Mouse (Mus musculus): ENCODE results near the gene Npc1l1. TPM values are rescaled to one million over a fixed set of nuclear protein-coding genes. Genes with fewer than 3 reads are reported as not detected.

Gene Npc1l1
- polyA plus RNA-seq, 1 experiment from 2014 or later = not detected

DNA sequence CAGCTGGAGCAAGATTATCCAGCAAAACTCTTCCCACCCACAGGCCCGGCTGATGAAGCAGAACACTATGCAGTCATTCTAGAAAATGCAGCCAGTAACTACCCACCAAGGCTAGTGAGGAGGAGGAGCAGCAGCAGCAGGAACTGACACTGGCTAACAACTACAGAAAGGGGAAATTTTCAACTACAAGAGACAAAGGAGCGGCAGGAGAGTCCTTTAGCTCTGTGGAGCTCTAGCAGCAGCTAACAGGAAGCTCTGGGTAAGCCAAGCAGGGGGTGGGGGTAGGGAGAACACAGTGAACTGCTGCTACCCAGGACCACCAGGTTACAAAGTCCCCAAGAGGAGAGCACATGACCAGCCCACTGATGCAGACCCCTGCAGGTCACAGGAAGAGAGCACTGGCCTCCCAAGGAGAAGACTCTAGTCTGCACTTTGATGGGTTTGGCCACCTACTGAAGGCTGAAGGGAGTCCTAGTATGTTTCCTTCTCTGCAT lies 51.2 kb downstream of the Npc1l1 start:
- Histone ChIP-seq H3K4me3 (ENCODE audit: low read depth, low read length) (no peak overlapping the region), H3K9me3 (ENCODE audit: control insufficient read depth, low read length) (no peaks in the 10 kb centered on the region), H3K27ac (ENCODE audit: low read depth, low read length) (0 out of 2 replicates have a peak overlapping the region, but pooled peaks have one; percentile 21), H3K27me3 (ENCODE audit: control insufficient read depth, insufficient read depth, low read length) (no peaks in the 10 kb centered on the region), H3K4me2 (replicated peaks; ENCODE audit: low read depth, low read length) (no peak overlapping the region), H3K4me1 (replicated peaks; ENCODE audit: control insufficient read depth, insufficient read depth, low read length) (peaks cover 7% of the 10 kb centered on the region; the same call in 1 of the 2 replicates), H3K36me3 (ENCODE audit: control insufficient read depth, insufficient read depth, low read length) (no peaks in the 10 kb centered on the region), H3K9ac (ENCODE audit: low read depth, low read length) (no peak overlapping the region)
- ATAC-seq (ENCODE audit: low FRiP score) (no peak), DNase-seq (ENCODE audit: low spot score) (peak; percentile 16)
- 10% methylated on average over 2 of the region's 2 CpGs for WGBS

DNA sequence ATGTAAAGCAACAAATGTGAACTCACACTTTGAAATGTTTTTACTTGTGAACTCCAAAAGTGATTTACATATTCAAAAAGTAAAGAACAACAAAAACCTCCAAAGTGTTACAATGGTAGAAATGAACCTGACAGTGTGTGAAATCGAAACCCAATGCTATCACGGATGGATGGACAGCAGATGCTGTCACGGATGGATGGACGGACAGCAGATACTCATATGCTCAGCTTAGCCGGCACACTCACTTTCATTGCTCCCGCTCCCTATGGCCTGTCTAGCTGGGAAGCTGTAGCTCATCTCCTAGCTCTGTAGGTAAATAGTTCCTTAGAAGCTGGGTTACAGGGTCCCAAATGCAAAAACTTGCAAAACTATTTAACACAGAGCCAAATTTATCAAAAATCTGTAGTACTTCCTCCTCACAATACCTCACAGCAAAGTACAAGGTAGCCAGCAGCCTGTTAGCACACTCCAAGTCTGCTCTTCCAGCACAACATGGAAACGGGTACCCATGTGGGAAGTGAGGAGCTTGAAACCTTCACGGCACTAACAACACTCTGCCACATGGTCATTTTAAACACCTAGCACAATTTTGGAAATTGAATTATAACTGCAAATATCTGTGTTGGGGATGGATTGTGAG lies 52.0 kb downstream of the Npc1l1 start:
- H3K9me3 ChIP-seq (ENCODE audit: control insufficient read depth, low read length) = no peaks in the 10 kb centered on the region
- WGBS = 43% methylated on average over 8 of the region's 8 CpGs
- H3K4me1 ChIP-seq (replicated peaks; ENCODE audit: control insufficient read depth, insufficient read depth, low read length) = peaks cover 7% of the 10 kb centered on the region; the same call in 1 of the 2 replicates
- ATAC-seq (ENCODE audit: low FRiP score) (no peak), DNase-seq (ENCODE audit: low spot score) (peak; percentile 12)
- no peaks in the 10 kb centered on the region for H3K36me3 ChIP-seq (ENCODE audit: control insufficient read depth, insufficient read depth, low read length)
- H3K9ac ChIP-seq (ENCODE audit: low read depth, low read length) = no peak overlapping the region
- H3K4me3 ChIP-seq (ENCODE audit: low read depth, low read length) = no peak overlapping the region
- H3K27me3 ChIP-seq (ENCODE audit: control insufficient read depth, insufficient read depth, low read length) = no peaks in the 10 kb centered on the region
- H3K27ac ChIP-seq (ENCODE audit: low read depth, low read length) = no peak overlapping the region
- H3K4me2 ChIP-seq (replicated peaks; ENCODE audit: low read depth, low read length) = no peak overlapping the region

DNA sequence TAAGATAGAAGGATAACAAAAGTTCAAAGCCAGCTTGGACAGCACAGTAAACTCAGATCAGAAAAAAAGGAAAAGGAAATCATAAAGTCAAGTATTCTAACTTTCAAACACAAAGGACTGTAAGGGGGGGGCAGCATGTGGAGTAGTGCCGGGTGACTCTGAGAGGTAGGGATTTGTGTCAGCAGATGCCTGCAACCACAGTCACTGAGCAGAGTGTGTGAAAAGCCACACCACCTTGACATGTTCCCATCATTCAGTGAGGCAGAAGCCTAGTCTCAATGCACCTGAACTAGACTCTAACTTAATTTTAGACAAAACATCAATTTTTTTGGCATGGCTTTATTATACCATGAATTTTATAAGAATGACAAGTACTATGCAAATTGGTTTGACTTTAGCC lies 54.4 kb downstream of the Npc1l1 start:
- 75% methylated on average over 1 of the region's 1 CpGs for WGBS
- Histone ChIP-seq H3K4me2 (replicated peaks; ENCODE audit: low read depth, low read length) (no peak overlapping the region), H3K27me3 (ENCODE audit: control insufficient read depth, insufficient read depth, low read length) (no peaks in the 10 kb centered on the region), H3K36me3 (ENCODE audit: control insufficient read depth, insufficient read depth, low read length) (no peaks in the 10 kb centered on the region), H3K4me1 (replicated peaks; ENCODE audit: control insufficient read depth, insufficient read depth, low read length) (peaks cover 7% of the 10 kb centered on the region; the same call in 1 of the 2 replicates), H3K27ac (ENCODE audit: low read depth, low read length) (no peak overlapping the region), H3K9ac (ENCODE audit: low read depth, low read length) (no peak overlapping the region), H3K9me3 (ENCODE audit: control insufficient read depth, low read length) (no peaks in the 10 kb centered on the region), H3K4me3 (ENCODE audit: low read depth, low read length) (no peak overlapping the region)
- DNase-seq (ENCODE audit: low spot score) = no peak
- ATAC-seq (ENCODE audit: low FRiP score) = no peak

DNA sequence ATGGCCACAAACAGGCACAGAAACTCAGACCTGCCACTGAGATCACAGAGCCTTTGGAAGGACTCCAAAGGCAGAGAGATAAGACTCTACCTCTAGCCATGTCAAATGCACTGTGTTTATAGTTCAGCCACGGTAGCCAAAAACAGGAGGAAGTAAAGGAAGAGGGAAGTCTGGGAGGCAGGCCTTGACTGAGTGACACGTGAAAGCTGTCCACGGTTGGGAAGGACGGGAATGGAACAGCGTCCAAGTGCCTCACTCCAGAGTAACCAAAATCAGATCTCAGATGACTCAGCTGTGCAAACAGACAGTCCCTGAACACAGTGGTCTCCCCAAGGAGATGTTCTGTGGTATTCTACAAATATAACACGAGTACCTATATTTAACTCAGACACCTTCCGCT lies 55.2 kb downstream of the Npc1l1 start:
- 84% methylated on average over 7 of the region's 7 CpGs for WGBS
- Histone ChIP-seq H3K36me3 (ENCODE audit: control insufficient read depth, insufficient read depth, low read length) (no peaks in the 10 kb centered on the region), H3K27ac (ENCODE audit: low read depth, low read length) (no peak overlapping the region), H3K9ac (ENCODE audit: low read depth, low read length) (no peak overlapping the region), H3K4me3 (ENCODE audit: low read depth, low read length) (no peak overlapping the region), H3K27me3 (ENCODE audit: control insufficient read depth, insufficient read depth, low read length) (no peaks in the 10 kb centered on the region), H3K4me2 (replicated peaks; ENCODE audit: low read depth, low read length) (no peak overlapping the region), H3K9me3 (ENCODE audit: control insufficient read depth, low read length) (no peaks in the 10 kb centered on the region), H3K4me1 (replicated peaks; ENCODE audit: control insufficient read depth, insufficient read depth, low read length) (peaks cover 7% of the 10 kb centered on the region; the same call in 1 of the 2 replicates)
- DNase-seq (ENCODE audit: low spot score) (no peak), ATAC-seq (ENCODE audit: low FRiP score) (no peak)

DNA sequence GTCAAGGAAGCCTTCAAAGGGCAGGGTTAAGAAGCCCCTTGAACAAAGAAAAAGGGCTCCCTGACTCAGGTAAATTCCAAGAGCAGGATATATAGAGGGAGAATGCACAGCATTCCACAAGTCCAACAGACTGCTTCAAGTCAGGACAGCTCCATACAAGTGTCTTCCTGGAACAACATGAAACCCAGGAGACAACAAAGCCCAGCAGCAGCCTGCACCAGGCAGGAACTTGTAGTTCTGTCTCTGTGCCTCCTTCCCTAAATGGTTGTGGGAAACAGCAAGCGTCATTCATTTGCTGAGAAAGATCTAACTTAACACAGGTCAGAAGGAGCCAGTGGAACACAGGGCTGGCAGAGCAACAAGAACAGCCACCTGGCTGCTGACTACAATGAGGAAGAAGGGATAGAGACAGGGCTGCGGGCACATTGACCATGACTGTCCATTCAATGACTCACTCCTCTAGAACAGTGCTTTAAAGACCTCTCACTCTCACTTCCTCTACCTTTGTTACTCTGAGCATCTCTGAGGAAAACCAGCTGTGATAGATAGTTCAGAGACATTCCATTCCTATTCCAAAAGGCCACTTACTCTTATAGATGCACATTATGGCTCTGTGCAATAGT lies 60.8 kb downstream of the Npc1l1 start:
- Histone ChIP-seq H3K27ac (ENCODE audit: low read depth, low read length) (no peak overlapping the region), H3K4me3 (ENCODE audit: low read depth, low read length) (no peak overlapping the region), H3K9ac (ENCODE audit: low read depth, low read length) (no peak overlapping the region), H3K36me3 (ENCODE audit: control insufficient read depth, insufficient read depth, low read length) (no peaks in the 10 kb centered on the region), H3K4me1 (replicated peaks; ENCODE audit: control insufficient read depth, insufficient read depth, low read length) (no peaks in the 10 kb centered on the region), H3K27me3 (ENCODE audit: control insufficient read depth, insufficient read depth, low read length) (no peaks in the 10 kb centered on the region), H3K9me3 (ENCODE audit: control insufficient read depth, low read length) (no peaks in the 10 kb centered on the region), H3K4me2 (replicated peaks; ENCODE audit: low read depth, low read length) (no peak overlapping the region)
- 98% methylated on average over 2 of the region's 2 CpGs for WGBS
- ATAC-seq (ENCODE audit: low FRiP score) (no peak), DNase-seq (ENCODE audit: low spot score) (no peak)

DNA sequence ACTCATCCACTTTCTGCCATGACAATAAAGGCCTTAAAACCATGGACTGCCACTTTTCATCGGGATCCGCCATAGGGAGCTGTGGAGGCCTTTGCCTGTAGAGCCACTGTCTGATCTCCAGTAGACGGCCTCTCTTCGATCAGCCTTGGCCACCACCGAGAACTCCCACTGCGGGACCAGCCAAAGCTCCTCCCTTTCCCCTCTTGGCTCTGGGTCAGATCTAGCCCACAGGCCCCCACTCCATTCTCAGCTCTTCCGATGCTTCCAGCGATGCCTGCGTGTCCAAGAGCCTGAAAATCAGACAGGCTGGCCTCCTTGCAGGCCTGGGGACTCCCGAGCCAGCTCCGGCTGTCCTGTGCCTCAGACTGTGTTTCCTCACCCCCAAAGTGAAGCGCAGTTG lies 63.6 kb downstream of the Npc1l1 start:
- no peaks in the 10 kb centered on the region for H3K36me3 ChIP-seq (ENCODE audit: control insufficient read depth, insufficient read depth, low read length)
- DNase-seq (ENCODE audit: low spot score) (no peak), ATAC-seq (ENCODE audit: low FRiP score) (no peak)
- WGBS = 96% methylated on average over 12 of the region's 12 CpGs
- no peaks in the 10 kb centered on the region for H3K4me1 ChIP-seq (replicated peaks; ENCODE audit: control insufficient read depth, insufficient read depth, low read length)
- no peak overlapping the region for H3K9ac ChIP-seq (ENCODE audit: low read depth, low read length)
- H3K4me3 ChIP-seq (ENCODE audit: low read depth, low read length) = no peak overlapping the region
- no peaks in the 10 kb centered on the region for H3K27me3 ChIP-seq (ENCODE audit: control insufficient read depth, insufficient read depth, low read length)
- H3K9me3 ChIP-seq (ENCODE audit: control insufficient read depth, low read length) = no peaks in the 10 kb centered on the region
- no peak overlapping the region for H3K27ac ChIP-seq (ENCODE audit: low read depth, low read length)
- no peak overlapping the region for H3K4me2 ChIP-seq (replicated peaks; ENCODE audit: low read depth, low read length)

DNA sequence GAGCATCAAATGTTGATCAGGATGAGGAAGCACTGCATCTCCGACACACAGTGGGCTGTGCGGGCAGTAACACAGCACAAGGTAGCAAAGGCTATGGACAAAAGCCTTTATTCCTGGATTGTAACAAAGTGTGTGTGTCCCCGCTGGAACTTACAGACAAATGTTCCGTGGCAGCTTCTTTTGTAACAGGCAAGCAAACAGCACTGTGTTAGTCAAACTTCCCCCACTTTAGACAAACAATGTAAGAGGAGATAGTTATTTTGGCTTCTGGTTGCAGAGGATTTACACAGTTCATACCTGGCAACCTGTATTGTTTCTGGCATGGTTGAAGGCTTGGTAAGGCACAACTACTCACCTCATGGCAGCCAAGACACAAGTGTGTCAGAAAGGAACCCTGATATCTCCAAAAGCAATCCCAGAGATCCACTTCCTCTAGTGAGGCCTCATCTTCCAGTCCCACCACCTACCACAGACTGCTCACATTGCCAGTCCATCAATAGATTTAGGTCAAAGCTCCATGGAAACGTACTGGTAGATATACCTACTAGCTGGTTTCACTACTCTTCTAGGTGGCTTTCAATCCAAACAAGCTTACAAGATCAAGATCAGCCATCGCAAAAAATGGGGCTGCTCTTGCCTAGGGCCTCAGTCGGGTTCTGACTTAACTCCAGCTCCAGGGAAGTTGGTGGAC lies 64.4 kb downstream of the Npc1l1 start:
- DNase-seq (ENCODE audit: low spot score) (no peak), ATAC-seq (ENCODE audit: low FRiP score) (no peak)
- 95% methylated on average over 7 of the region's 7 CpGs for WGBS
- Histone ChIP-seq H3K27ac (ENCODE audit: low read depth, low read length) (no peak overlapping the region), H3K9me3 (ENCODE audit: control insufficient read depth, low read length) (no peaks in the 10 kb centered on the region), H3K4me1 (replicated peaks; ENCODE audit: control insufficient read depth, insufficient read depth, low read length) (no peaks in the 10 kb centered on the region), H3K9ac (ENCODE audit: low read depth, low read length) (no peak overlapping the region), H3K4me2 (replicated peaks; ENCODE audit: low read depth, low read length) (no peak overlapping the region), H3K4me3 (ENCODE audit: low read depth, low read length) (no peak overlapping the region), H3K27me3 (ENCODE audit: control insufficient read depth, insufficient read depth, low read length) (no peaks in the 10 kb centered on the region), H3K36me3 (ENCODE audit: control insufficient read depth, insufficient read depth, low read length) (no peaks in the 10 kb centered on the region)

DNA sequence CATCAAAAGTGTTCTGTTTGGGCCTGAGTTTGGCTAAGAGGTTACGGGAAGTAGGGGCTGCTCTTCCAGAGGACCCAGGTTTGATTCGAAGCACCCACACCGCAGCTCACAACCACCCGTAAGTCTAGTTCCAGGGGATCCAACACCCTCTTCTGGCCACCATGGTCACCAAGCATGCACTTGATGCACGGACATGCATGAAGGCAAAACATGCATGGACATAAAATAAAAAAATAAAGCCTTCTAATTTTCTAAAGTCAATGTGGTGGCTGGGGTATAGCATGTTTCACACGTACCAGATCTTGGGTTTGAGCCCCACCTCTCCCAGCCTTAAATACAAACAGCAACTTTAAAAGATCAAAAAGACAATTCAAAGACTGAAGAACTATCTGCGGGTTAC lies 65.2 kb downstream of the Npc1l1 start:
- H3K4me2 ChIP-seq (replicated peaks; ENCODE audit: low read depth, low read length) = no peak overlapping the region
- WGBS = 92% methylated on average over 7 of the region's 7 CpGs
- no peak overlapping the region for H3K4me3 ChIP-seq (ENCODE audit: low read depth, low read length)
- H3K9ac ChIP-seq (ENCODE audit: low read depth, low read length) = no peak overlapping the region
- no peaks in the 10 kb centered on the region for H3K4me1 ChIP-seq (replicated peaks; ENCODE audit: control insufficient read depth, insufficient read depth, low read length)
- no peaks in the 10 kb centered on the region for H3K36me3 ChIP-seq (ENCODE audit: control insufficient read depth, insufficient read depth, low read length)
- H3K27ac ChIP-seq (ENCODE audit: low read depth, low read length) = no peak overlapping the region
- no peaks in the 10 kb centered on the region for H3K9me3 ChIP-seq (ENCODE audit: control insufficient read depth, low read length)
- no peak for ATAC-seq (ENCODE audit: low FRiP score)
- DNase-seq (ENCODE audit: low spot score) = no peak
- H3K27me3 ChIP-seq (ENCODE audit: control insufficient read depth, insufficient read depth, low read length) = no peaks in the 10 kb centered on the region

Measured in hindbrain, embryonic 11.5 days (tissue).